Mouse (Mus musculus) kidney, postnatal 0 days (tissue): ENCODE measurements at regions not wholly inside any gene's neighbourhood (a gene's known extent, or its start where the extent isn't known, plus 50 kb on each side); places are given as distances from the start of the nearest gene placed in this dataset.

Experiments
- ATAC-seq: fragments of 200-750 bp; cut with Nextera tagmentation; replicated peaks from 2 replicates; pipeline ENCODE4 v1.8.0; 2017; ENCODE audit warnings: low read depth, moderate number of reproducible peaks, moderate TSS enrichment, moderate library complexity; ENCODE audit not compliant: low FRiP score
- DNase-seq: peaks from one replicate; pipeline ENCODE4 v3.0.0-alpha.2; 2016; ENCODE audit warnings: low spot score
- H3K27ac ChIP-seq: fragments of 300-500 bp; sonication (generic); 2 replicates; pipeline ENCODE4 v1.5.1; 2014; ENCODE audit warnings: mild to moderate bottlenecking
- H3K27me3 ChIP-seq: fragments of 300-500 bp; sonication (generic); 2 replicates; pipeline ENCODE4 v1.6.1; 2014; ENCODE audit warnings: low read length, mixed read lengths; ENCODE audit not compliant: insufficient read depth
- H3K36me3 ChIP-seq: fragments of 300-500 bp; sonication (generic); 2 replicates; pipeline ENCODE4 v1.6.1; 2014; ENCODE audit warnings: low read length, mixed read lengths; ENCODE audit not compliant: insufficient read depth
- H3K4me1 ChIP-seq: fragments of 300-500 bp; sonication (generic); replicated peaks from 2 replicates; pipeline ENCODE4 v1.6.1; 2014; ENCODE audit warnings: antibody characterized with exemption, low read length, mixed read lengths; ENCODE audit not compliant: insufficient read depth
- H3K4me2 ChIP-seq: fragments of 300-500 bp; sonication (generic); 2 replicates; pipeline ENCODE4 v1.6.1; 2014; ENCODE audit warnings: mild to moderate bottlenecking, low read length, moderate library complexity, mixed read lengths
- H3K4me3 ChIP-seq: fragments of 300-500 bp; sonication (generic); replicated peaks from 2 replicates; pipeline ENCODE4 v1.5.1; 2014; ENCODE audit warnings: low read depth, low read length
- H3K9ac ChIP-seq: fragments of 300-500 bp; sonication (generic); 2 replicates; pipeline ENCODE4 v1.6.1; 2014; ENCODE audit warnings: low read depth, low read length
- H3K9me3 ChIP-seq: fragments of 300-500 bp; sonication (generic); replicated peaks from 2 replicates; pipeline ENCODE4 v1.6.1; 2016; ENCODE audit warnings: low read length, inconsistent platforms, mixed read lengths
- CTCF ChIP-seq: IDR thresholded peaks from 2 replicates; pipeline ENCODE4 v1.5.1; 2016; ENCODE audit warnings: antibody characterized with exemption, low read depth, mild to moderate bottlenecking, moderate library complexity
- WGBS: fragments of 180-500 bp; shearing (Covaris S2); extraction: QIAGEN DNeasy Blood & Tissue Kit; methylation state at CpG from one replicate; pipeline ENCODE4 v1.1.7; 2014; 5-methylcytosine and 5-hydroxymethylcytosine counted together

- WGBS = 59% methylated on average over 5 of the region's 5 CpGs
- DNase-seq (no peak), ATAC-seq (no peak)
- H3K4me2 ChIP-seq = no peak overlapping the region
- no peaks in the 10 kb centered on the region for H3K36me3 ChIP-seq
- H3K4me1 ChIP-seq = no peaks in the 10 kb centered on the region
- H3K4me3 ChIP-seq = no peak overlapping the region
- H3K9ac ChIP-seq = no peak overlapping the region
- no peak overlapping the region for H3K27ac ChIP-seq
- H3K27me3 ChIP-seq = no peaks in the 10 kb centered on the region
- H3K9me3 ChIP-seq = no peaks in the 10 kb centered on the region
- no peak for TF ChIP-seq CTCF
Observed at GRCm38 (mm10) chr17:79191871-79192373, 140.2 kb downstream of the Qpct start.

- DNase-seq = no peak
- 82% methylated on average over 7 of the region's 7 CpGs for whole genome bisulfite sequencing
- Histone ChIP-seq H3K4me1 (no peaks in the 10 kb centered on the region), H3K9ac (no peak overlapping the region), H3K9me3 (no peaks in the 10 kb centered on the region), H3K36me3 (no peaks in the 10 kb centered on the region), H3K27me3 (no peaks in the 10 kb centered on the region), H3K4me2 (no peak overlapping the region), H3K27ac (no peak overlapping the region), H3K4me3 (no peak overlapping the region)
- ATAC-seq = no peak
- no peak for TF ChIP-seq CTCF
Observed at GRCm38 (mm10) chr17:79188282-79188681, 136.6 kb downstream of the Qpct start.

- Histone ChIP-seq H3K9me3 (no peaks in the 10 kb centered on the region), H3K4me1 (0 out of 2 replicates have a peak, but pooled peaks cover 3% of the 10 kb centered on the region), H3K4me3 (no peak overlapping the region), H3K27ac (no peak overlapping the region), H3K4me2 (no peak overlapping the region), H3K36me3 (no peaks in the 10 kb centered on the region), H3K27me3 (no peaks in the 10 kb centered on the region), H3K9ac (no peak overlapping the region)
- no peak for TF ChIP-seq CTCF
- 63% methylated on average over 3 of the region's 3 CpGs for WGBS
- no peak for ATAC-seq
- peak; percentile 7 for DNase-seq
Observed at GRCm38 (mm10) chr17:79180277-79181130, 128.8 kb downstream of the Qpct start.

GRCm38 (mm10) chr17:79177259-79177658 lies 125.6 kb downstream of the Qpct start:
- Histone ChIP-seq H3K9me3 (no peaks in the 10 kb centered on the region), H3K36me3 (no peaks in the 10 kb centered on the region), H3K27me3 (no peaks in the 10 kb centered on the region), H3K4me3 (no peak overlapping the region), H3K4me2 (no peak overlapping the region), H3K9ac (no peak overlapping the region), H3K4me1 (peaks cover 3% of the 10 kb centered on the region; the same call in 1 of the 2 replicates), H3K27ac (no peak overlapping the region)
- ATAC-seq (no peak; the same call in 1 of the 2 replicates), DNase-seq (no peak)
- 76% methylated on average over 3 of the region's 3 CpGs for WGBS
- TF ChIP-seq CTCF = no peak

- no peak for TF ChIP-seq CTCF
- ATAC-seq (no peak), DNase-seq (peak; percentile 22)
- H3K27me3 ChIP-seq = no peaks in the 10 kb centered on the region
- no peak overlapping the region for H3K9ac ChIP-seq
- H3K4me1 ChIP-seq = peaks cover 3% of the 10 kb centered on the region; the same call in 1 of the 2 replicates
- H3K4me2 ChIP-seq = no peak overlapping the region
- no peak overlapping the region for H3K4me3 ChIP-seq
- no peaks in the 10 kb centered on the region for H3K36me3 ChIP-seq
- 86% methylated on average over 7 of the region's 7 CpGs for WGBS
- H3K9me3 ChIP-seq = no peaks in the 10 kb centered on the region
- no peak overlapping the region for H3K27ac ChIP-seq
Observed at GRCm38 (mm10) chr17:79176356-79176755, 124.7 kb downstream of the Qpct start.

- Histone ChIP-seq H3K27me3 (no peaks in the 10 kb centered on the region), H3K9me3 (no peaks in the 10 kb centered on the region), H3K9ac (no peak overlapping the region), H3K4me3 (no peak overlapping the region), H3K36me3 (no peaks in the 10 kb centered on the region), H3K4me2 (no peak overlapping the region), H3K4me1 (no peaks in the 10 kb centered on the region; the same call in 1 of the 2 replicates), H3K27ac (no peak overlapping the region)
- WGBS = 82% methylated on average over 2 of the region's 2 CpGs
- DNase-seq (no peak), ATAC-seq (no peak)
- no peak for TF ChIP-seq CTCF
Observed at GRCm38 (mm10) chr17:79175381-79175780, 123.7 kb downstream of the Qpct start.
